Mouse (Mus musculus) heart, adult 2 months (tissue): ENCODE measurements around the gene Dnajb4. TPM values are rescaled to one million over a fixed set of nuclear protein-coding genes. Genes with fewer than 3 reads are reported as not detected.

Source experiments
- DNase-seq, 2 experiments: peaks; one replicate each; pipeline ENCODE4 v3.0.0; 2021
- H3K27ac ChIP-seq: fragments of 200-600 bp; 2 replicates; pipeline ENCODE4 v1.8.1; 2022
- H3K27me3 ChIP-seq: fragments of 200-500 bp; 2 replicates; pipeline ENCODE4 v1.6.1; 2012; ENCODE audit warnings: mild to moderate bottlenecking, low read length, inconsistent platforms, mixed read lengths; ENCODE audit not compliant: control insufficient read depth, insufficient read depth
- H3K36me3 ChIP-seq: fragments of 200-500 bp; 2 replicates; pipeline ENCODE4 v1.6.1; 2012; ENCODE audit warnings: low read length, inconsistent platforms; ENCODE audit not compliant: control insufficient read depth, insufficient read depth
- H3K4me1 ChIP-seq: fragments of 200-500 bp; 2 replicates; pipeline ENCODE4 v1.6.1; 2011; ENCODE audit warnings: low read length; ENCODE audit not compliant: control insufficient read depth, insufficient read depth
- H3K4me3 ChIP-seq: fragments of 200-600 bp; 2 replicates; pipeline ENCODE4 v1.8.1; 2022
- H3K79me2 ChIP-seq: fragments of 200-500 bp; replicated peaks from 2 replicates; pipeline ENCODE4 v1.6.1; 2012; ENCODE audit warnings: mild to moderate bottlenecking, inconsistent platforms, low read length, moderate library complexity, mixed read lengths; ENCODE audit not compliant: control insufficient read depth, insufficient read depth
- H3K9ac ChIP-seq: fragments of 200-500 bp; 2 replicates; pipeline ENCODE4 v1.6.1; 2012; ENCODE audit warnings: low read depth, mild to moderate bottlenecking, control low read depth, inconsistent platforms, low read length, mixed read lengths
- CTCF ChIP-seq: fragments of 200-600 bp; IDR thresholded peaks from 2 replicates; pipeline ENCODE4 v1.8.1; 2022; ENCODE audit warnings: antibody characterized with exemption, mild to moderate bottlenecking, moderate library complexity
- EP300 ChIP-seq: fragments of 200-500 bp; IDR thresholded peaks from 2 replicates; pipeline ENCODE4 v1.6.1; 2011; ENCODE audit warnings: low read depth, low read length, control low read depth; ENCODE audit not compliant: insufficient read depth
- POLR2A ChIP-seq: fragments of 200-500 bp; IDR thresholded peaks from 2 replicates; pipeline ENCODE4 v1.6.1; 2011; ENCODE audit warnings: mild to moderate bottlenecking, low read depth, low read length, control low read depth; ENCODE audit not compliant: insufficient read depth
- WGBS: fragments of 180-500 bp; shearing (Covaris S2); methylation state at CpG from one replicate; pipeline ENCODE4 v1.1.7; 2018; 5-methylcytosine and 5-hydroxymethylcytosine counted together
- intact Hi-C: fragments of 180-260 bp; cut with DNase I; formaldehyde crosslinking; loops from one replicate; pipeline ENCODE4 v1.15.1; 2025
- polyA plus RNA-seq: library from polyadenylated mRNA; depleted of rRNA; stranded (reverse); fragments of >200 nt; gene quantifications from 2 replicates; pipeline ENCODE4 v1.2.3, GENCODE M21; 2012
- total RNA-seq, 2 experiments: library from RNA; stranded (reverse); gene quantifications; 2 replicates each; pipeline ENCODE4 v1.2.3; 2021

The Dnajb4 gene
- total and polyA plus RNA-seq, 3 experiments, result 18.1 to 102 (median 98.4) TPM

DNA sequence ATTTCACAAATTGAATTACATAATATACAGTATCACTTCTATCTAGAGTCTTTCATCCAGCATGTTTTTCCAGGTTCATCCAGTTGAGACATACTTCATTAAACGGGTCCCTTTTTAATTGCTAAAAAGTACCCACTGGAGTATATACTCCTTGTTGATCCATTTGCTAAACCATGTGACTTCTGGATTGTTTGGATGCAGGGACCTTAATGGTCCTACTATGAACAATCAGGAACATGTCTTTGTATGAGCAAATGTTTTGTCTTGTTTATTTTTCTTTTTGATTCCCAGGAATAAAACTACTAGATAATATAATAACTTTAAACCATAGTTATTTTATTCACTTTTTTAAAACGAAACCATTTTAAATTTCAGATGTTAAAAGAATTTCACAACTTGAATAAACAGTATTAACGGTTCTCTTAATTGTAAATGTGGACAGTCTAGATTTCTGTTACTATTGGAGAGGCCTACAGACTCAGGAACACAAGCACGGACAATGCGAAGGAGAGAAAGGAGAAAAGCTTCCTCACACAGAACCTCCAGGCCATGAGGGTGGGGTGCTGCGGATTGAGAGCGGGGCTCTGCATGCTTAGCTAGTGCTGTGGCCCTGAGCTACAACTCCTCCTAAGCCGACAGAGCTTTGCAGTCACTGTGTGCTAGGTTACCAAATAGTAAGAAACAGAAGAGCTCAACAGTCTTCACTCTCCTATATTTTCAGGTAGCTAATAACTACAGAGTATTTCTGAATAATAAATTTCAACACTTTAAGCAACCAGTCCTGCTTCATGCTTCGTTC lies 19.2 kb downstream of the Dnajb4 start:
- H3K36me3 ChIP-seq, result peaks cover 26% of the 10 kb centered on the region
- H3K9ac ChIP-seq, result peak overlapping the region; percentile 64
- H3K4me1 ChIP-seq, result peaks cover 8% of the 10 kb centered on the region

GRCm38 (mm10) chr3:152189306-152189705 lies 20.8 kb downstream of the Dnajb4 start:
- Histone ChIP-seq H3K4me1 (peaks cover 8% of the 10 kb centered on the region), H3K9ac (peak overlapping the region; percentile 70), H3K27me3 (no peaks in the 10 kb centered on the region), H3K4me3 (peak overlapping the region; percentile 68), H3K36me3 (peaks cover 37% of the 10 kb centered on the region), H3K79me2 (peaks cover 2% of the 10 kb centered on the region; the same call in 1 of the 2 replicates), H3K27ac (peak overlapping the region; percentile 86)
- DNase-seq, result no peak
- WGBS, result 27% methylated on average over 4 of the region's 4 CpGs
- TF ChIP-seq EP300 (no peak), POLR2A (no peak), CTCF (no peak)
- intact Hi-C loops, result no loop called here

More for the DNA sequence above, 19.2 kb downstream of the Dnajb4 start:
- WGBS, result 27% methylated on average over 9 of the region's 9 CpGs
- TF ChIP-seq POLR2A (no peak), CTCF (no peak), EP300 (no peak)
- peak; percentile 34 to 43 for DNase-seq
- intact Hi-C loops, result no loop called here
- H3K79me2 ChIP-seq, result no peaks in the 10 kb centered on the region; the same call in 1 of the 2 replicates
- no peaks in the 10 kb centered on the region for H3K27me3 ChIP-seq
- H3K27ac ChIP-seq, result peak overlapping the region; percentile 86
- H3K4me3 ChIP-seq, result peak overlapping the region; percentile 68

- peak overlapping the region; percentile 57 for H3K27ac ChIP-seq
- H3K4me1 ChIP-seq, result peaks cover 8% of the 10 kb centered on the region
- H3K79me2 ChIP-seq, result peaks cover 2% of the 10 kb centered on the region; the same call in 1 of the 2 replicates
- H3K27me3 ChIP-seq, result no peaks in the 10 kb centered on the region
- H3K9ac ChIP-seq, result no peak overlapping the region; the same call in 1 of the 2 replicates
- WGBS, result 20% methylated on average over 6 of the region's 6 CpGs
- intact Hi-C loops, result no loop called here
- peaks cover 40% of the 10 kb centered on the region for H3K36me3 ChIP-seq
- no peak overlapping the region for H3K4me3 ChIP-seq
- no peak for TF ChIP-seq POLR2A
- no peak for TF ChIP-seq CTCF
- DNase-seq, result no peak
These were observed 24.0 kb downstream of the Dnajb4 start for GRCm38 (mm10) chr3:152186106-152186505.

- intact Hi-C loops, result no loop called here
- Histone ChIP-seq H3K79me2 (peaks cover 2% of the 10 kb centered on the region; the same call in 1 of the 2 replicates), H3K4me1 (peaks cover 5% of the 10 kb centered on the region), H3K36me3 (peaks cover 27% of the 10 kb centered on the region), H3K27ac (no peak overlapping the region), H3K9ac (no peak overlapping the region), H3K4me3 (no peak overlapping the region), H3K27me3 (no peaks in the 10 kb centered on the region)
- DNase-seq, result no peak
- TF ChIP-seq POLR2A, result no peak
- no peak for TF ChIP-seq CTCF
- TF ChIP-seq EP300, result no peak
- 89% methylated on average over 9 of the region's 9 CpGs for WGBS
These were observed 26.6 kb downstream of the Dnajb4 start for GRCm38 (mm10) chr3:152183522-152183921.

DNA sequence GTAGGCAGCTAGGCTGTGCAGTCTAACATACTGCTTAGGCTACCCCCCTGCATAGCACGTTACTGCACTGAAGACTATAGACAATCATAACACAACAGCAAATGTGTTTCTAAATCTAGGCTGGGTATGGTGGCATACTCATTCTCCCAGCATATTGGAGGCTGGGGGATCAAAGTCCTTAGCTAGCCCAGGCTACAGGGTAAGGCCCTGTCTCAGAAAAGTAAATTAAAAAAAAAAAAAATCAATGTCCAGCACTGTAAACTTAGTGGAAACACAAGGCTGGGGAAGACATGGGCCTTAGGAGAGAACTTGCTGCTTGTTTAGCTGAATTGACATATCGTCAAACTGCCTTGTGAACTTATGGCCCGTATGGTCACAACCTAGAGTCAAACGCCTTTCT lies 29.5 kb downstream of the Dnajb4 start:
- Histone ChIP-seq H3K27me3 (no peaks in the 10 kb centered on the region), H3K36me3 (peaks cover 11% of the 10 kb centered on the region), H3K27ac (no peak overlapping the region), H3K4me1 (no peaks in the 10 kb centered on the region), H3K4me3 (no peak overlapping the region), H3K79me2 (peaks cover 2% of the 10 kb centered on the region; the same call in 1 of the 2 replicates), H3K9ac (no peak overlapping the region)
- intact Hi-C loops, result no loop called here
- 0 out of 2 replicates have a peak, but pooled peaks have one; percentile 2 for TF ChIP-seq POLR2A
- no peak for TF ChIP-seq EP300
- WGBS, result 85% methylated on average over 4 of the region's 4 CpGs
- no peak for DNase-seq

DNA sequence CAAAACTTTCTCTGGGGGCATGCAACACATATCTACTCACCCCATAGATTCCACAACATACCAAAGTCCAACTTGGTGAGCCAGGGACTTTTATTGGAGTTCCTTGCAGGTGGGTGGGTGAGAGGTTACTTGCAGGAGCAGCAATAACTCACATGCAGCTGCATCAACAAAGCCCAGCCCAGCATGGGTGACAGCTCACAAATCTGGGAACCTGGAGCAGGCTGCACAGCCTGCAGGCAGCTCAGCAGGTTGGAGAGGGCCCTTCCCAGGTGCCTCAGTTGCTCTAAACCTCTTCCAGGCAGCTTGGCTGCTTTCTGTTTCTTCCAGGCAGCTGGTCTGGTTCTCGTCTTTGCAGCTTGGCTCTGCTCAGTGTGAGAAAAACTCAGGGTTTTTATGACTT lies 30.8 kb downstream of the Dnajb4 start:
- Histone ChIP-seq H3K36me3 (peaks cover 3% of the 10 kb centered on the region), H3K27ac (no peak overlapping the region), H3K79me2 (no peaks in the 10 kb centered on the region), H3K27me3 (no peaks in the 10 kb centered on the region), H3K9ac (no peak overlapping the region), H3K4me1 (no peaks in the 10 kb centered on the region), H3K4me3 (no peak overlapping the region)
- 30% methylated on average over 1 of the region's 1 CpGs for WGBS
- intact Hi-C loops, result no loop called here
- TF ChIP-seq EP300, result no peak
- TF ChIP-seq CTCF, result no peak
- no peak for TF ChIP-seq POLR2A
- no peak for DNase-seq
